Mouse (Mus musculus) brain, embryonic 14.5 days (tissue): ENCODE results near the gene Lrrc20. TPM values are rescaled to one million over a fixed set of nuclear protein-coding genes. Genes with fewer than 3 reads are reported as not detected.
A peak's percentile ranks its signal among the peaks of the same experiment; 100 is the strongest.
"Not testable (repeated sequence)": the region's sequence is repeated elsewhere in the genome, so short reads cannot be mapped to it uniquely, and the experiment has no call there.

Source experiments
- DNase-seq: peaks from one replicate; pipeline ENCODE4 v3.0.0-alpha.2; 2011; ENCODE audit warnings: low read depth
- CTCF ChIP-seq: fragments of 200-500 bp; IDR thresholded peaks from 2 replicates; pipeline ENCODE4 v1.5.1; 2012; ENCODE audit warnings: inconsistent platforms, mild to moderate bottlenecking, moderate library complexity, borderline replicate concordance; ENCODE audit not compliant: insufficient read depth, insufficient read length; ENCODE audit errors: extremely low read depth
- POLR2A ChIP-seq: fragments of 200-500 bp; IDR thresholded peaks from 2 replicates; pipeline ENCODE4 v1.6.1; 2012; ENCODE audit warnings: mild to moderate bottlenecking, inconsistent platforms, borderline replicate concordance; ENCODE audit not compliant: poor library complexity, insufficient read depth, insufficient read length, severe bottlenecking; ENCODE audit errors: extremely low read depth
- polyA plus RNA-seq: library from polyadenylated mRNA; depleted of rRNA; stranded (reverse); fragments of >200 nt; gene quantifications from 2 replicates; pipeline ENCODE4 v1.2.3, GENCODE M21; 2012

Lrrc20 gene
- polyA plus RNA-seq, 1 experiment = 23.6 TPM

GRCm38 (mm10) chr10:61605851-61606250 is 130.2 kb downstream of the Lrrc20 start:
- TF ChIP-seq CTCF (peak; percentile 78), POLR2A (no peak)
- peak; percentile 69 for DNase-seq

GRCm38 (mm10) chr10:61608233-61608632 is 132.6 kb downstream of the Lrrc20 start:
- TF ChIP-seq POLR2A (no peak), CTCF (no peak)
- DNase-seq = no peak

GRCm38 (mm10) chr10:61610650-61611235 is 135.1 kb downstream of the Lrrc20 start:
- TF ChIP-seq CTCF (peak; percentile 7; the same call in 1 of the 2 replicates), POLR2A (no peak)
- no peak for DNase-seq

DNA sequence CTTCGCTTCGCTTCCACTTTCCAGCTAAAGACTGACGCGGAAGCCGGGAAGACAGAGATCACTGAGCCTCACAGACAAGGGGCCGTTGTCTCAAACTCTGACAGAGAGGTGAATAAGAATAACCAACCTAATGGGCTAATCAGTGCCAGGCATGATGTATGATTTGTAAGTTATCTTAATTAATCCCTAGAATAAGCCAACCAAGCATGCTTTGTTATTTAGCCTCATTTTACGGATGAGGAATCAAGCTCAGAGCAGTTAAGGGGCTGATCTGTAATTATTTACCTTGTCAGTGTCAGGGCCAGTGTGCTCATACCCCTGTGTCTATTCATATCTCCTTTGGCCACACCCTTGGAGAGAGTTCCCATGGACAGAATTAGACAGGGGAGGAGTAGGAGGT is 138.7 kb downstream of the Lrrc20 start:
- DNase-seq = peak; percentile 51
- TF ChIP-seq POLR2A (no peak), CTCF (no peak)

DNA sequence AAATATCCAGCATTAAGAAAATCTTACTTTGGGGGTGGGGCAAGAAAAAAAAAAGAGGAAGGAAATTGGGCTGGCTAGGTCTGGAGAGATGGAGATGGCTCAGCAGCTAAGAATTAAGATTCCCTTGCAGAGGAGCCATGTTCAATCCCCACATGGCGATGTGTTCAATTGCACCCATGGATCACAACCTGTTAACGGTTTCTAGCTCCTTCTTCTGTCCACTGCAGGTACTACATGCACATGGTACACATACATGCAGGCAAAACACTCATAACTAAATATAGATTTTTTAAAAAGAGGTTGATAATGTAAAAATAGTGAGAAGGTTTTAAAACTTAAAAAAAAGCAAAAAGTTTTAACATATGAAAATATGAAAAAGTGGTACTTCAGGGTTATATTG is 142.9 kb downstream of the Lrrc20 start:
- no peak for DNase-seq
- TF ChIP-seq CTCF (no peak), POLR2A (no peak)

GRCm38 (mm10) chr10:61621681-61622080 is 146.1 kb downstream of the Lrrc20 start:
- DNase-seq = peak; percentile 61

DNA sequence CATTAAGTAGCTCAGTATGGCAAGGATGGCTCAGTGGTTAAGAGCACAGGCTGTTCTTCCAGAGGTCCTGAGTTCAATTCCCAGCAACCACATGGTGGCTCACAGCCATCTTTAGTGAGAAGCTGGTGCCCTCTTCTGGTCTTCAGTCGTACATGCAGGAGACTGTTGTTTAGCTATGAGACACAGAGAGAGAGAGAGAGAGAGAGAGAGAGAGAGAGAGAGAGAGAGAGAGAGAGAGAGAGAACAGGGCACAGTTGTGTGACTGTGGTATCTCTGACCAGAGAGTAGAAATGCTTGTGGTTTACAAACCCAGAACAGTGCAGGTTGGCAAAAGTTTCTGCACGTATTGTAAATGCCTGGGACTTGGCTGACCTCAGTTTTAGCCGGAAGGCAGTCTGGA is 148.3 kb downstream of the Lrrc20 start:
- not testable (repeated sequence) for DNase-seq

More at GRCm38 (mm10) chr10:61621681-61622080, 146.1 kb downstream of the Lrrc20 start:
- no peak for TF ChIP-seq POLR2A
- TF ChIP-seq CTCF = no peak

DNA sequence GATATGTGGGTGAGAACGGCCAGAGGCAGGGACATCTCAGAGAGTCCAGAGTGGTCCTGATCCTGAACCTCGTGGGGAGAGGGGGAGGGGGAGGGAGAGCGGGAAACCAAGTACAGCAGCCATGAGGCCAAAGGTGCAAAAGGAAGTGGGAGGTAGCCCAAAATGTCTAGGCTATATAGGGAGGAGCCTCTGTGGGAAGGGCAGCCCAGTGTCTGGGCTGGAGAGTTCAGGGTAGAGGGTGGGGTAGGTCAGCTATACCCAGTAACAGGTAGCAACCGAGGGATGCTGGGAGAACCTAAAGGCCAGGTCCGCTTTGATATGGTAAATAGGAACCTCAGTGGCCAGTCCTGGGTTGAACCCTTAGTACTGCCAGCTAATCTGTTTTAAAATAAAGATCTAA is 149.2 kb downstream of the Lrrc20 start:
- TF ChIP-seq POLR2A = no peak
- TF ChIP-seq CTCF = no peak
- DNase-seq = no peak

GRCm38 (mm10) chr10:61625381-61626257 is 150.0 kb downstream of the Lrrc20 start:
- no peak for TF ChIP-seq CTCF
- TF ChIP-seq POLR2A = no peak
- DNase-seq = peak; percentile 58

DNA sequence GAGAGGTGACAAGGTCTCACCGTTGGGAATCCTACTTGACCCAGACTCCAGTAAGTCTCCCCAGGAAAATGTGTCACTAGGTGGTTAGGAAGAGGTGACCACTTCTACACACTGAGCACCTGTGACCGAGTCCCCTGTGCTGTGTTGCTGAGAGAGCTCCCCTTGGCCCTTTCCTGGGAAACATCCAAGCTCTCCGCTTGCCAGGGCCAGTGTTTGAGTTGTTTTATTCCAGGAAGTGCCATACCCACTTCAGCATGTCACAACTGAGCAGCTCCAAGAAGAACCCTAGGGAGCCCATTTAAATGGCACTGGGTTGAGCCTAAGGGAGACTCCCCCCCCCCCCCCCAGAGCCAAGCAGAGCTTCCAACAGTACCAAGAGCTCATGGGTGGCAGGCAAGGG is 150.9 kb downstream of the Lrrc20 start:
- no peak for DNase-seq
- TF ChIP-seq POLR2A = no peak
- no peak for TF ChIP-seq CTCF

GRCm38 (mm10) chr10:61627195-61627937 is 151.8 kb downstream of the Lrrc20 start:
- TF ChIP-seq POLR2A (no peak), CTCF (no peak)

More at GRCm38 (mm10) chr10:61627195-61627937, 151.8 kb downstream of the Lrrc20 start:
- no peak for DNase-seq
